Mouse (Mus musculus): ENCODE measurements around the gene Drc3.

The Drc3 gene

GRCm38 (mm10) chr11:60338291-60338690 is 14.8 kb upstream of the Drc3 start:
- peak; percentile 74 to 77 for DNase-seq

GRCm38 (mm10) chr11:60339361-60339760 is 13.8 kb upstream of the Drc3 start:
- no peak for DNase-seq

GRCm38 (mm10) chr11:60345868-60346267 is 7.3 kb upstream of the Drc3 start:
- no peak for DNase-seq

- DNase-seq = no peak
Observed at GRCm38 (mm10) chr11:60346537-60346936, 6.6 kb upstream of the Drc3 start.

GRCm38 (mm10) chr11:60351388-60351787 is 1.7 kb upstream of the Drc3 start:
- DNase-seq = no peak

GRCm38 (mm10) chr11:60351925-60352371 is 1.2 kb upstream of the Drc3 start:
- DNase-seq = no peak

GRCm38 (mm10) chr11:60355952-60356351 is 2.8 kb downstream of the Drc3 start:
- DNase-seq = no peak

- no peak for DNase-seq
Observed at GRCm38 (mm10) chr11:60357116-60357515, 4.0 kb downstream of the Drc3 start.

- no peak for DNase-seq
Observed at GRCm38 (mm10) chr11:60358548-60358947, 5.4 kb downstream of the Drc3 start.

GRCm38 (mm10) chr11:60359138-60359537 is 6.0 kb downstream of the Drc3 start:
- no peak for DNase-seq

- no peak for DNase-seq
Observed at GRCm38 (mm10) chr11:60359936-60360335, 6.8 kb downstream of the Drc3 start.

GRCm38 (mm10) chr11:60360631-60361201 is 7.6 kb downstream of the Drc3 start:
- no peak for DNase-seq

- no peak for DNase-seq
Observed at GRCm38 (mm10) chr11:60366239-60367019, 13.3 kb downstream of the Drc3 start.

GRCm38 (mm10) chr11:60367256-60367655 is 14.1 kb downstream of the Drc3 start:
- no peak for DNase-seq

- DNase-seq = peak in 1 of 2 experiments; percentile 3
Observed at GRCm38 (mm10) chr11:60368909-60369308, 15.8 kb downstream of the Drc3 start.

GRCm38 (mm10) chr11:60369448-60369847 is 16.3 kb downstream of the Drc3 start:
- no peak for DNase-seq

- DNase-seq = no peak
Observed at GRCm38 (mm10) chr11:60370431-60370830, 17.3 kb downstream of the Drc3 start.

GRCm38 (mm10) chr11:60374481-60374880 is 21.4 kb downstream of the Drc3 start:
- no peak for DNase-seq

- DNase-seq = no peak
Observed at GRCm38 (mm10) chr11:60383518-60383917, 30.4 kb downstream of the Drc3 start.

GRCm38 (mm10) chr11:60384762-60385421 is 31.8 kb downstream of the Drc3 start:
- DNase-seq = no peak

- DNase-seq = no peak
Observed at GRCm38 (mm10) chr11:60385946-60386345, 32.8 kb downstream of the Drc3 start.

GRCm38 (mm10) chr11:60387944-60388343 is 34.8 kb downstream of the Drc3 start:
- DNase-seq = no peak

- DNase-seq = no peak
Observed at GRCm38 (mm10) chr11:60391346-60391745, 38.2 kb downstream of the Drc3 start.

- DNase-seq = no peak
Observed at GRCm38 (mm10) chr11:60396546-60396945, 43.4 kb downstream of the Drc3 start.
